Mouse (Mus musculus) brown adipose tissue, adult 24 weeks (tissue): ENCODE results near the gene Snrpd3. TPM values are rescaled to one million over a fixed set of nuclear protein-coding genes. Genes with fewer than 3 reads are reported as not detected.
"Not testable (repeated sequence)": the region's sequence is repeated elsewhere in the genome, so short reads cannot be mapped to it uniquely, and the experiment has no call there.

Experiments
- H3K27ac ChIP-seq: fragments of 200-500 bp; replicated peaks from 2 replicates; pipeline ENCODE4 v1.5.1; 2012; ENCODE audit warnings: low read depth, mild to moderate bottlenecking, low read length
- H3K4me1 ChIP-seq: fragments of 200-500 bp; 2 replicates; pipeline ENCODE4 v1.6.1; 2012; ENCODE audit warnings: low read length, mixed read lengths; ENCODE audit not compliant: control insufficient read depth, insufficient read depth, insufficient read length
- H3K4me3 ChIP-seq: fragments of 200-500 bp; 2 replicates; pipeline ENCODE4 v1.5.1; 2012; ENCODE audit warnings: low read depth, mild to moderate bottlenecking, low read length, moderate library complexity; ENCODE audit not compliant: insufficient read depth
- polyA plus RNA-seq: library from polyadenylated mRNA; stranded (reverse); fragments of >200 nt; gene quantifications from 2 replicates; pipeline ENCODE4 v1.2.4, GENCODE M21; 2012; ENCODE audit not compliant: missing spikeins, insufficient read depth, insufficient read length

Gene Snrpd3
- polyA plus RNA-seq, 1 experiment, result 157 TPM

DNA sequence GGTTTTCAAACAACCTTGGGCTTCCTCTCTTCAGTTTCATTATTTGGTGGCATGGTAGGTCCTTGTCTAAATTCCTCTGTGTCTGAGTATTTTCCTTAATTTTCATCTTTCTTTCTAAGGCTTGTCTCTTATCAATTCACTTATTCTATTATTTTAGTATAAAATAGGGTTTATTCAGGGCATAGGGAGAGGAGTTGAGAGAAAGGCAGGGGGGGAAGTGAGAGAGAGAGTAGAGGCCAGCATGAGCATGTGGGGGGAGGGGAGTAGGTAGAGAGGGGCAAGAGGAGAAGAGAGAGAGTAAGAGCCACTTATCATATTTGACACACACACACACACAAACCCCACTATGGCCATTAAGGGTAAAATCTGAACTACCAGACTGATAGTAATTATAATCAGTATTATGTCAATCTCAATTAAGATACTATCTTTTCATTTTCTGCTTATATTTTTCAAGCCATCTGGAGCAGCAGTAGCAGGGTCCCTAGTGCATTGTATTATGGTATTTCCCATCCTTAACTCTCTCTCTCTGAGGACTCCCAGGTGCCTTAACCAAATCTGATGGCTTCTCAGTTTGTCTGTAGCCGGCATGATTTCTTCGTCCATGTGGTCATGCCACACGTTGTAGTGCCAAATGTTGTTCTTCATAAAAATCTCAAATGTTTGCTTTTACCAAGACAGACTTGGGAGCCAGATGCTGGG lies 26.0 kb upstream of the Snrpd3 start:
- Histone ChIP-seq H3K27ac (no peak overlapping the region), H3K4me1 (peaks cover 2% of the 10 kb centered on the region; the same call in 1 of the 2 replicates), H3K4me3 (no peak overlapping the region)

DNA sequence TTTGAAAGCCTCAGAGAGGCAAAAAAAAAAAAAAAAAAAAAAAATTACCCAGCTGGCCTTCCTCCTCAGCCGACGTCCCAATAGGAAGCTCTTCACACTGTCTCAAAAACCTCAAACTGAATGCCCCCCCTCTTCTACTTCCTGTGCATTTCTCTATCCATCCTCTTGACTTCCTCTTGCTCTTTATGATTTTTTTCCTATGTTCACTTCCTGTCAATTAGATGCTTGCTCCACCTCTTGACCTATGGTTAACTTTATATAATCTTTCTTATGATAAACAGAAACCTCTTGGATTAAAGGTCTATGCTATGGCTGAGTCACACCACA lies 25.5 kb upstream of the Snrpd3 start:
- Histone ChIP-seq H3K4me3 (no peak overlapping the region), H3K27ac (no peak overlapping the region), H3K4me1 (peaks cover 2% of the 10 kb centered on the region; the same call in 1 of the 2 replicates)

DNA sequence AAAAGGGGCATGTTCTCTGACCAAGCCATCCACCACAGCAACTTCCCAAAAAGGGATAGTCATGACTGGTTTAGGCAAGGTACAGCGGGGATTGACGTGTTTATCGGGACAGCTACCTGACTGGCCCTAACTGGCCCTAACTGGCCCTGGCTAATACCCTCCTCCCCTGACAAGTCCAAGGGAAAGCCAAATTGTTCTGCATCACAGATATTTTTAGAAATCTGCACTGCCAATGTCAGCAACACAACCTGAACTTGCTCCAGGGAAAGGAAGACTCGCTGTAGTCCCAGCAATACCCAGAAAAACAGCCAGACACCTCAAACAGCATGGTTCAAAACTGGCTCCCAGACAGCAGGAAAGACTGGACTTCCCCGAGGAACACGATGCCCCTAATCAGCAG lies 22.0 kb upstream of the Snrpd3 start:
- Histone ChIP-seq H3K4me3 (no peak overlapping the region), H3K4me1 (peaks cover 2% of the 10 kb centered on the region; the same call in 1 of the 2 replicates), H3K27ac (no peak overlapping the region)

- no peak overlapping the region for H3K27ac ChIP-seq
- no peak overlapping the region for H3K4me3 ChIP-seq
- peaks cover 2% of the 10 kb centered on the region; the same call in 1 of the 2 replicates for H3K4me1 ChIP-seq
Observed at GRCm38 (mm10) chr10:75495921-75496320, 21.4 kb upstream of the Snrpd3 start.

DNA sequence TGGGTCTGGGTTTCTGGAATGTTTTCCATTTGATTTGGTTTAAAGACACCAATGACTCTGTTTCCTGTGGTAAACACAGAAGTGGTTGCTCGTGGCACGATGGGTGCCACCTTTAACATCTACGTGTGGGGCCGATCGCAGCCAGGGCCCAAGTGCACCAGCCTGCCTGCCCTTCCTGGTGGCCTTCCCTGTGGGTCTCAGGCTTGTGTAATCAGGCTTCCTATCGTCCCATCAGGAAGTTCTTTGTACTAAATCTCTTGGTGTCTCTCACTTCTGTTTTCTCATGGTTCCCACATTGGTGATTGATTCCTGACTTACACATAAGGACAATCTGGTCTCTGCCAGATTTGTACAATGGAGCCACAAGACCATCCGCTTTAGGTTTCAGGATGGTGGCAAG lies 18.1 kb upstream of the Snrpd3 start:
- not testable (repeated sequence) for H3K27ac ChIP-seq, H3K4me1 ChIP-seq, H3K4me3 ChIP-seq

GRCm38 (mm10) chr10:75499791-75500190 lies 17.6 kb upstream of the Snrpd3 start:
- peaks cover 3% of the 10 kb centered on the region; the same call in 1 of the 2 replicates for H3K4me1 ChIP-seq
- H3K4me3 ChIP-seq, result no peak overlapping the region
- no peak overlapping the region for H3K27ac ChIP-seq

DNA sequence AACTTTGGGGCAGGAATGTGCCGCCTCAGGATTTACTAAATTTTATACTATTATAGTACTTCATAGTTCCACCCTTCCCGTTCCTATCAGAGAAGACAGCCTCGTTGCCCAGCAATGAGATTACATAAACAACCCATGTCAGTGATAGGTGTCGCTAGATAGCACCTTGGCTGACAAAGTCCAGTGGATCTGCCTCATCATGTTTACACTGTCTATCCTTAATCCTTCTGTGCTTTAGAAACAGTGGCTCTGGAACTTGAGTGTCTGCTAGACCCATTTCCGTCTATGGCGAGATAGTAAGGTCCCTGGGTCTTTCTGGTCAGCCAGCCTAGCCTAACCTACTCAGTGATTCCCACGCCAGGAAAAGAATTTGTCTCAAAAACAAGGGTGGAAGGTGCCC lies 17.0 kb upstream of the Snrpd3 start:
- Histone ChIP-seq H3K4me1 (peaks cover 5% of the 10 kb centered on the region; the same call in 1 of the 2 replicates), H3K27ac (no peak overlapping the region), H3K4me3 (no peak overlapping the region)

DNA sequence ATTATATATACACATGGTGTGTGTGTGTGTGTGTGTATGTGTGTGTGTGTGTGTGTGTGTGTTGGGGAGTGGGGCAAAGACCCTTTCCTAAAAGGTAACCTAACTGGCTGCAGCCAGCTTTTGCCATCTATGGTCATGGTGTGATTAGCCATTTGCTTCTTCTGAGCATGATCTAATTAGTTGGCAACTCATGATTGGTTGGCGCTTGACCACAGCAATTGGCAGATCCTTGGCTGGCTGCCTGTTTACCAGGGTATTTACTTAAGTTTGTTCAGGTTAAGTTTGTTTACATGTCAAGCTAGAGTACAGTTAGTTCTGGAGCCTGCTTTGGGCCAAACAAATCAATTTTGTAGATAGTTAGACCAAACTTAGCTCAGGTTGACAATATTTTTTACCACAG lies 15.7 kb upstream of the Snrpd3 start:
- H3K4me1 ChIP-seq, result peaks cover 5% of the 10 kb centered on the region; the same call in 1 of the 2 replicates
- H3K27ac ChIP-seq, result no peak overlapping the region
- H3K4me3 ChIP-seq, result no peak overlapping the region

GRCm38 (mm10) chr10:75503692-75504091 lies 13.7 kb upstream of the Snrpd3 start:
- peaks cover 5% of the 10 kb centered on the region; the same call in 1 of the 2 replicates for H3K4me1 ChIP-seq
- H3K27ac ChIP-seq, result no peak overlapping the region
- no peak overlapping the region for H3K4me3 ChIP-seq

- no peak overlapping the region for H3K4me3 ChIP-seq
- peak overlapping the region; percentile 64 for H3K27ac ChIP-seq
- peaks cover 5% of the 10 kb centered on the region; the same call in 1 of the 2 replicates for H3K4me1 ChIP-seq
Observed at GRCm38 (mm10) chr10:75504234-75505129, 12.9 kb upstream of the Snrpd3 start.

DNA sequence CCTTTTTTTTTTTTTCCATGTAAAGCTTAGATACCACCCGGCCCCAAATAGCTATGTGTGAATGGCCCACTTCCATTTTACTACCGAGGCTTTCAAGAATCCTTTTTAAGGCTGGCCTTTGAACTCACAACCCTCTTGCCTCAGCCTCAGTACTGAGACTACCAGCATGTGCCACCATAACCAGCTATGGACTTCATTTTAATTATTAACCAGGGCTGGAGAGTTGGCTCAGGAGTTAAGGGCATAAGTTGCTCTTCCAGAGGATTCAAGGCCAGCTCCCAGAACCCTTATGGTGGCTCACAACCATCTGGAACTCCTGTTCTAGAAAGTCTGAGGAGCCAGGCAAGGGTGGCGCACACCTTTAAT lies 12.2 kb upstream of the Snrpd3 start:
- Histone ChIP-seq H3K4me3 (no peak overlapping the region), H3K27ac (peak overlapping the region; percentile 64), H3K4me1 (peaks cover 5% of the 10 kb centered on the region; the same call in 1 of the 2 replicates)

GRCm38 (mm10) chr10:75505928-75506327 lies 11.4 kb upstream of the Snrpd3 start:
- H3K27ac ChIP-seq, H3K4me1 ChIP-seq, H3K4me3 ChIP-seq: not testable (repeated sequence)

- Histone ChIP-seq H3K4me3 (no peak overlapping the region), H3K4me1 (peaks cover 22% of the 10 kb centered on the region), H3K27ac (peak overlapping the region; percentile 53)
Observed at GRCm38 (mm10) chr10:75510446-75510845, 6.9 kb upstream of the Snrpd3 start.

- H3K4me3 ChIP-seq, result no peak overlapping the region
- H3K27ac ChIP-seq, result no peak overlapping the region; the same call in 1 of the 2 replicates
- H3K4me1 ChIP-seq, result peaks cover 28% of the 10 kb centered on the region
Observed at GRCm38 (mm10) chr10:75511060-75511459, 6.3 kb upstream of the Snrpd3 start.

- Histone ChIP-seq H3K27ac (peak overlapping the region; percentile 81; the same call in 1 of the 2 replicates), H3K4me1 (peaks cover 28% of the 10 kb centered on the region), H3K4me3 (no peak overlapping the region)
Observed at GRCm38 (mm10) chr10:75511897-75512296, 5.5 kb upstream of the Snrpd3 start.
